Mouse (Mus musculus) thymus, adult 2 months (tissue): ENCODE measurements around the gene Phtf2. TPM values are rescaled to one million over a fixed set of nuclear protein-coding genes. Genes with fewer than 3 reads are reported as not detected.

Source experiments
- DNase-seq: peaks from one replicate; pipeline ENCODE4 v3.0.0; 2021
- H3K27ac ChIP-seq: fragments of 200-500 bp; 2 replicates; pipeline ENCODE4 v1.5.1; 2012; ENCODE audit warnings: low read length, control low read depth; ENCODE audit not compliant: control insufficient read depth, insufficient read depth
- H3K27me3 ChIP-seq: fragments of 200-500 bp; 2 replicates; pipeline ENCODE4 v1.6.1; 2012; ENCODE audit warnings: mild to moderate bottlenecking, low read length, moderate library complexity, mixed read lengths; ENCODE audit not compliant: control insufficient read depth, insufficient read depth
- H3K36me3 ChIP-seq: fragments of 200-500 bp; 2 replicates; pipeline ENCODE4 v1.6.1; 2012; ENCODE audit warnings: mild to moderate bottlenecking, low read length, moderate library complexity; ENCODE audit not compliant: control insufficient read depth, insufficient read depth
- H3K4me1 ChIP-seq: fragments of 200-500 bp; replicated peaks from 2 replicates; pipeline ENCODE4 v1.6.1; 2012; ENCODE audit warnings: low read length; ENCODE audit not compliant: control insufficient read depth, insufficient read depth
- H3K4me3 ChIP-seq: fragments of 200-500 bp; 2 replicates; pipeline ENCODE4 v1.5.1; 2012; ENCODE audit warnings: mild to moderate bottlenecking, low read length, control low read depth, moderate library complexity; ENCODE audit not compliant: control insufficient read depth, insufficient read depth
- CTCF ChIP-seq: fragments of 200-500 bp; IDR thresholded peaks from 2 replicates; pipeline ENCODE4 v1.5.1; 2012; ENCODE audit warnings: mild to moderate bottlenecking, control low read depth, low read length, moderate library complexity, borderline replicate concordance; ENCODE audit not compliant: control insufficient read depth, poor library complexity, insufficient read depth; ENCODE audit errors: extremely low read depth
- POLR2A ChIP-seq: fragments of 200-500 bp; IDR thresholded peaks from 2 replicates; pipeline ENCODE4 v1.6.1; 2012; ENCODE audit warnings: mild to moderate bottlenecking, low read length, control low read depth, moderate library complexity; ENCODE audit not compliant: control insufficient read depth, poor library complexity, insufficient read depth; ENCODE audit errors: extremely low read depth
- WGBS: fragments of 180-500 bp; shearing (Covaris S2); methylation state at CpG from one replicate; pipeline ENCODE4 v1.1.7; 2018; 5-methylcytosine and 5-hydroxymethylcytosine counted together
- polyA plus RNA-seq: library from polyadenylated mRNA; depleted of rRNA; stranded (reverse); fragments of >200 nt; gene quantifications from 2 replicates; pipeline ENCODE4 v1.2.3, GENCODE M21; 2012

The Phtf2 gene
- polyA plus RNA-seq, 1 experiment, result 4.5 TPM

DNA sequence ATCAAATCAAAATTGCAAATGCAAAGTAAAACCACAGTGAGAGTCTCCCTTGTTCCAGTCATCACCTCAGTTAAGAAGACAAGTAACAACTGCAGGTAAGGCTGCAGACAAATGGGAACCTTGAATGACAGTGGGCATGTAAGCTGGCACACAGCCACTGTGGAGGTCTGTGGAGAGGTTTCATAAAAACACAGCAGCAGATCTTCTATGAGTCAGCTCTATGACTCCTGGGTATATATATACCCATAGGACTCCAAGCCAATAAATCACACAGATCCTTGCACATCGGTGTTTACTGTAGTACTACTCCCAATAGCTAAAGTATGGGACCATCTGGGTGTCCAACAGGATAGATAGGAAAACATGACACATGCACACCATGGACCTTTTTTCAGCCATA is 8.8 kb downstream of the Phtf2 start:
- no peak for DNase-seq
- WGBS, result 62% methylated on average over 1 of the region's 1 CpGs
- Histone ChIP-seq H3K4me1 (no peaks in the 10 kb centered on the region; the same call in 1 of the 2 replicates), H3K27me3 (no peaks in the 10 kb centered on the region), H3K36me3 (no peaks in the 10 kb centered on the region), H3K4me3 (no peak overlapping the region), H3K27ac (no peak overlapping the region)
- no peak for TF ChIP-seq POLR2A
- TF ChIP-seq CTCF, result no peak

DNA sequence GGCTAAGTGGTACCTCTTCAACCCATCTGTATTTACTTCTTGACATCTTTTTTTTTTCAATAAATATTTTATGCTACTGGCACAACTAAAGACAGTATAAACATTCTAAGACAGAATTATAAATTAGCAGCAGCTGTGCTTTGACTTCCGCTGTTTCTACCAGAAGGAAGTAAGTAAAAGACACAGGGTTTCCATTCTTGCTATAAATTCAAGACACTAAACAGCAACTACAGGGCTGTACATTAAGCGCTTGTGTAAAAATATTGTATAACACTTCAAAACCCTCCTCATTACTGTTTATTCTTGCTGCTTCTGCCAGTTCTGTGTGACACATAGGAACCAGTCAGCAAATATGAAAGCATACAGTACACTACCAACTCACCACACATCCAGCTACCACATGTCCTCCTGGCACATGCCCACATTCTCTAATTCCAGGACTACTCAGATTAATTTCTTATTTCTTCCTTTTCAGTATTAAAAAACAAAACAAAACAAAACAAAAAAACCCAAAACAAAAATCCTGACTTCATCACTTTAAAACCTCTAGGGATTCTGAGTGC is 16.6 kb downstream of the Phtf2 start:
- TF ChIP-seq CTCF (no peak), POLR2A (no peak)
- 34% methylated on average over 2 of the region's 2 CpGs for WGBS
- Histone ChIP-seq H3K4me3 (no peak overlapping the region), H3K36me3 (no peaks in the 10 kb centered on the region), H3K27me3 (no peaks in the 10 kb centered on the region), H3K27ac (no peak overlapping the region), H3K4me1 (0 out of 2 replicates have a peak, but pooled peaks cover 2% of the 10 kb centered on the region)
- no peak for DNase-seq

DNA sequence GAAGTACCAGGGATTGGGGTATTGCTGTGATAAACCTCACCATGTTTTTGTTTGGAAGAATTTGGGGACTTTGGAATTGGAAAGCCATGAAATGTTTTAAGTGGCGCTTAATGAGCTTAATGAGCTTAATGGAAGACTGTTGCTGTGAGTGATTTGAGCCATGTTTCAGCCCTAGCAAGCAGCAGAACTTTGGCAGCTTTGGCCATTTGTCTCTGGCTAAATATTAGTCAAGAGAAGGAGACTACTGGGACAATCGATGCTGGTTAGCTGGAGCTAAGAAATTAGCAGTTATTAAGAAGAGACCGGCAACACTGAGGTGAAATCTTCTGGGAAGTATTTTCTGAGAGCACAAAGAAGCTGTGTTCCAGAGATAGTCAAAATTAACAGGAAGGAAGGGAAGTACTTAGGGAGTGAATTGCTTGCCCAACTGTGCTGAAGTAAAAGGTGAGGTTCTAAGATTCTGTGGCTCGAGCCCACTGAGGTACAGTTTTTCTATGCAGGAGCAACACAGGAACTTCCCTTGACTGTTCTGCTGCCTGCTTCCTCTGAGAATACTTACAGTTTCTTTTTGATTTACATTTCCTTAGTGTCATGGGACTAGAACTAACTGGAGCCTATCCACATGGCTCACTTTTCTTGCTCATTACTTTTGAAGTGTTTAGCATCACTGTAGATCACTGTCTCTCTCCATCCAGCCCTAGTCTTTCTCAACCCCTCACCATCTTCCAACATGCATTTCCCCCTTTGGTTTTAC is 17.5 kb downstream of the Phtf2 start:
- 48% methylated on average over 4 of the region's 4 CpGs for WGBS
- Histone ChIP-seq H3K27me3 (no peaks in the 10 kb centered on the region), H3K4me1 (0 out of 2 replicates have a peak, but pooled peaks cover 2% of the 10 kb centered on the region), H3K4me3 (no peak overlapping the region), H3K36me3 (no peaks in the 10 kb centered on the region), H3K27ac (no peak overlapping the region)
- TF ChIP-seq POLR2A, result no peak
- no peak for DNase-seq

DNA sequence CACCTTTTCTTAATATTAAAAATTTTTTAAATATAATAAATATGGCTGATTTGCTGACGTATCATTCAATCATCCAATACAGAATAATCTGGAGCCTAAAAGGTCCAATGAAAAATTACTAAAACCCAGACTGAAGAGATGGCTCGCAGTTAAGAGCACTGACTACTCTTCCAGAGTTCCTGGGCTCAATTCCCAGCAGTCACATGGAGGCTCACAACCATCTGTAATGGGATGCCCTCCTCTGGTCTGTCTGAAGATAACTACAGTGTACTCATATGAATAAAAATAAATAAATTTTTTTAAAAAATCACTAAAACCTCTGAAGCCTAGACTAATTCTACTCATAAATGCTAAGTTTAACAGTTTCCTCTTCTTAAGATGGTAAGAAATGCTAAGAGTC is 20.0 kb downstream of the Phtf2 start:
- H3K27me3 ChIP-seq, result no peaks in the 10 kb centered on the region
- no peak for TF ChIP-seq CTCF
- TF ChIP-seq POLR2A, result no peak
- H3K27ac ChIP-seq, result no peak overlapping the region
- no peaks in the 10 kb centered on the region for H3K36me3 ChIP-seq
- H3K4me3 ChIP-seq, result no peak overlapping the region
- H3K4me1 ChIP-seq, result 0 out of 2 replicates have a peak, but pooled peaks cover 2% of the 10 kb centered on the region
- WGBS, result 95% methylated on average over 2 of the region's 2 CpGs
- DNase-seq, result no peak

DNA sequence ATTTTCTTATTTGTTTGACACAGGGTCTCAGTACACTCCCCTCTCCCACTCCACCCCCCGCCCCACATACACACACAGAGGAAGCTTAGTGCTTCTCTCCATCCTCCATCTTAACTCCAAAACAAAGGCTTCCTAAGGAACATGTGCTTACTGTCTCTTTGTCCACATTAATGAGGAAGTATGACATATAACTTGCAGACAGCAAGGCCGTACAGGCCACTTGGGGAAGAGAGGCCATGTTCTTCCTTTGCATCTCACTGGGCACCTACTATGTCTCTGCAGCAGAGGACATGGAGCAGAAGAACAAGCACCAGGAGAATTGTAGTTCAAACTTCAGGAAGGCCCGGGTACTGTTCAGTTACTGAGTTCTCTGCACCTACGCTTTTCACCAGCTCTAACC is 21.4 kb downstream of the Phtf2 start:
- H3K27me3 ChIP-seq, result no peaks in the 10 kb centered on the region

DNA sequence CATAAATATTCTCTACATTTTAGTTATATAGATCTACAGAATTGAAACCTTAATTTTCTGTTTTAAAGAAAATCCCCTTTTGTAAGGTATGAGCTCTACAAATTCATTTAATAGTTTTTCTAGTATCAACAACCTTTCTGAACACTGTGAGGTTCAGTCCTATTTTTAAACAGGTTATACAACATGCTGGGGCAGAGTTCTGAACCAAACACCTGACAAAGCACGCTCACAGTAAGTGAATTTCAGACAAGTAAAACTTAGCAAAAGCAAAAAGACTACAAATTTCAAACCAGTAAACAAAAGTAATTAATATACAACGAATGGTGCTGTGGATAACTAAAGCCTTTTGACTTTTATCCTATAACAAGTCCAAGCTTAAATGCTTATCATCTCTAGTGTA is 23.5 kb downstream of the Phtf2 start:
- Histone ChIP-seq H3K27me3 (no peaks in the 10 kb centered on the region), H3K36me3 (no peaks in the 10 kb centered on the region), H3K4me3 (no peak overlapping the region), H3K27ac (no peak overlapping the region), H3K4me1 (no peaks in the 10 kb centered on the region)
- WGBS, result 95% methylated on average over 2 of the region's 2 CpGs
- no peak for DNase-seq
- TF ChIP-seq POLR2A, result no peak
- no peak for TF ChIP-seq CTCF

More for the DNA sequence above, 21.4 kb downstream of the Phtf2 start:
- TF ChIP-seq POLR2A (no peak), CTCF (no peak)
- 90% methylated on average over 4 of the region's 4 CpGs for WGBS
- Histone ChIP-seq H3K4me1 (0 out of 2 replicates have a peak, but pooled peaks cover 2% of the 10 kb centered on the region), H3K4me3 (no peak overlapping the region), H3K36me3 (no peaks in the 10 kb centered on the region), H3K27ac (no peak overlapping the region)
- DNase-seq, result no peak

DNA sequence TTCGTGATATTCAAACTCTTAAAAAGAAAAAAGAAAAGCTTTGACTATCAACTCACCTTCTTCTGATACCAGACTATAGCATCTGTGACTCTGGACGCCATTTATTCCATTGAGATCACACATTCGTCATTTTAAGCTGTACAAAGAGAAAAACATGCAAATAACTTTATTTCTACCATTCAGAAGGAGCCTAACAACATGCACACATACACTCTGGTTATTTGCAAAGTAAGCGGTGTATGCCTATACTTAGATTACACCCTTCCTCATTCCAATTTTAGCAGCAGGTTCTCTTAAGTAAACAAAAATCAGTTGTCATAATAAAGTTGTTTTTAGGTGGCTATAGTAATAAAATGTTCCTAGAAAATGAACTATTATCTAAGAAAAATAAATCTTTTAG is 26.9 kb downstream of the Phtf2 start:
- Histone ChIP-seq H3K36me3 (no peaks in the 10 kb centered on the region), H3K27ac (no peak overlapping the region), H3K27me3 (no peaks in the 10 kb centered on the region), H3K4me3 (no peak overlapping the region), H3K4me1 (no peaks in the 10 kb centered on the region)
- WGBS, result 96% methylated on average over 4 of the region's 4 CpGs
- no peak for DNase-seq
- TF ChIP-seq POLR2A, result no peak
